Mouse (Mus musculus) forebrain, embryonic 12.5 days (tissue): ENCODE measurements around the gene Glb1l3. TPM values are rescaled to one million over a fixed set of nuclear protein-coding genes. Genes with fewer than 3 reads are reported as not detected.

Source experiments
- ATAC-seq: fragments of 200-750 bp; cut with Nextera tagmentation; 2 replicates; pipeline ENCODE4 v1.8.0; 2017; ENCODE audit warnings: moderate TSS enrichment; ENCODE audit not compliant: low FRiP score
- H3K27ac ChIP-seq: fragments of 300-500 bp; sonication (generic); 2 replicates; pipeline ENCODE4 v1.5.1; 2016; ENCODE audit warnings: mild to moderate bottlenecking
- H3K27me3 ChIP-seq: fragments of 300-500 bp; sonication (generic); 2 replicates; pipeline ENCODE4 v1.6.1; 2016; ENCODE audit warnings: mild to moderate bottlenecking
- H3K36me3 ChIP-seq: fragments of 300-500 bp; sonication (generic); replicated peaks from 2 replicates; pipeline ENCODE4 v1.6.1; 2016; ENCODE audit warnings: mild to moderate bottlenecking
- H3K4me1 ChIP-seq: fragments of 300-500 bp; sonication (generic); 2 replicates; pipeline ENCODE4 v1.6.1; 2016
- H3K4me2 ChIP-seq: fragments of 300-500 bp; sonication (generic); 2 replicates; pipeline ENCODE4 v1.6.1; 2016; ENCODE audit warnings: mild to moderate bottlenecking, moderate library complexity
- H3K4me3 ChIP-seq: fragments of 300-500 bp; sonication (generic); replicated peaks from 2 replicates; pipeline ENCODE4 v1.5.1; 2016; ENCODE audit warnings: mild to moderate bottlenecking
- H3K9ac ChIP-seq: fragments of 300-500 bp; sonication (generic); 2 replicates; pipeline ENCODE4 v1.6.1; 2016; ENCODE audit warnings: mild to moderate bottlenecking
- H3K9me3 ChIP-seq: fragments of 300-500 bp; sonication (generic); 2 replicates; pipeline ENCODE4 v1.6.1; 2016
- WGBS: fragments of 180-500 bp; shearing (Covaris S2); methylation state at CpG from one replicate; pipeline ENCODE4 v1.1.7; 2016; 5-methylcytosine and 5-hydroxymethylcytosine counted together
- polyA plus RNA-seq: library from polyadenylated mRNA; unstranded; fragments of >200 nt; fragmentation: Nextera tagmentation; extraction: Ambion mirVana; gene quantifications from 2 replicates; pipeline ENCODE4 v1.2.1, GENCODE M21; 2016

Gene Glb1l3
- polyA plus RNA-seq, 1 experiment from 2014 or later = not detected

DNA sequence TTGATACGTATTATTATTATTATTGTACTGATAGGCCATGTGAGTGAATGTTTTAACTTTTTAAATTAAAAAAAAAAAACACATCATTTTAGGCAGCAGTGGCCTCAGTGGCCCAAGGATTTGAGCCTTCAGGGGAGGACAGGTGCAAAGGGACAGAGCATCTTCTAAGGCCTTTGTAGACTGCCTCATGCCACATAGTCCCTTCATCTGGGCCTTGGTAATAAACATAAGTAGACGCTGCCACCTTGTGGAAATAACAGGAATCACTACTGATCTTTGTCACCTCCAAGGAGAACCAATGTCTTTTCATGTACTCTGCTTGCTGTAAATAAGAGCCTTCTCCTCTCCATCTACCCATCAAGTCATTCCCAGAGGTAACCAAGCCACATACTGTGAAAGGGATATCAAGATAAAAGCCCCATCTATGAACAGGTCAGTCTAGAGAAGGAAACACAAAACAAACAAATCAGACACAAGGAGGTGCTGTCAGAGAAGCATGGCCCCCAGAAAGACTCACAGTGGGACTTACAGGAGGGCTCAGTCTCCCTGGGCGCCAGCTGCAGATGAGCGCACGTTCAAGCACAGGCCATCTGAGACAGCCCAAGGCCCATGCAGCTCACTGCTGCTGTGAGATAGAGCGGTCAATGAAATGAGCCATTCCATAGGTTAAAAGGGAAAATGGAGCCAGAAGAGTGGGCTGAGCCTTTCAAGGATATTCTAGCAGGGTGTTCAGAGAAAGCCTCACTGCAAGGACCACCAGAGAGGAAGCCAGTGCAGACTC lies 84.4 kb downstream of the Glb1l3 start:
- H3K4me1 ChIP-seq = no peaks in the 10 kb centered on the region
- no peak overlapping the region for H3K9ac ChIP-seq
- 59% methylated on average over 6 of the region's 6 CpGs for WGBS
- H3K27ac ChIP-seq = no peak overlapping the region
- H3K9me3 ChIP-seq = no peaks in the 10 kb centered on the region
- H3K4me2 ChIP-seq = no peak overlapping the region
- no peak overlapping the region for H3K4me3 ChIP-seq
- no peaks in the 10 kb centered on the region for H3K27me3 ChIP-seq
- peak; percentile 78 for ATAC-seq
- no peaks in the 10 kb centered on the region for H3K36me3 ChIP-seq

DNA sequence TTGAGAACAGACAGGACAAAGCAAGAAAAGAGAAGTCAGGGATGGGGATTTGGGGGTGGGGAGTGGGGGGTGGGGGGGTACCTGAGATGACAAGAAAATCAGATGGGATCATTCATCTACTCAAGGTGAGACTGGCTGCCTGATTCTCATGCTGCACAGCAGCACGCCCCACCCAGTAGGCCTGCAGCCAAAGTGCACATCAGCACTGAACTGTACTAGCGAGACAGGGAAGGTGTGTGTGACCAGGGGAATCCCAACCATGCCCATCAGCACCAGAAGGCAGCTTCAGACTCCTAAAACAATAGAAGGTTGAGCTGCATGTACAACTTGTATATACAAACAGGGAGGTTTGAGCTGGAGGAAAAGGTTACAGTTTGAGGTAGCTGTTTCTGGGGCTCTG lies 85.0 kb downstream of the Glb1l3 start:
- WGBS = 96% methylated on average over 2 of the region's 2 CpGs
- Histone ChIP-seq H3K27me3 (no peaks in the 10 kb centered on the region), H3K9ac (no peak overlapping the region), H3K4me1 (no peaks in the 10 kb centered on the region), H3K4me2 (no peak overlapping the region), H3K9me3 (no peaks in the 10 kb centered on the region), H3K4me3 (no peak overlapping the region), H3K27ac (no peak overlapping the region), H3K36me3 (no peaks in the 10 kb centered on the region)
- ATAC-seq = 0 out of 2 replicates have a peak, but pooled peaks have one; percentile 31

DNA sequence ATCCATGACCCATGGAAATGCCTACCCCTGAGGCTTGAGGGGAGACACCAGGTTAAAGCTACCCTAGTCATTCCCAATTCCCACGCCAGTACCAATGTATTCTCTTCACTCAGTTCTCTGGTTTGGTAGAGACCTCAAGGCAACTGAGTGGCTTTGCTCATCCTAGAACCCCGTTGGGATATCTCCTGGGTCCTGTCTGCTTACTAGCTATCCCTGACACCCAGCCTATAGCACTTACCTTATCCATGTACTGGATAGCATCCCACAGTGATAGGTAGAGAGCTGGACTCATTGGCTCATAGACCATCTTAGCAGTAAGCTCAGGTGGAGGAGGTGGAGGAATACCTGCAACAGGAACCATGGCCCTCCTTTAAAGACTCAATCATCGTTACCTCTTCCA lies 92.5 kb downstream of the Glb1l3 start:
- ATAC-seq = no peak
- 91% methylated on average over 3 of the region's 3 CpGs for WGBS
- H3K27me3 ChIP-seq = no peaks in the 10 kb centered on the region

More for the DNA sequence above, 92.5 kb downstream of the Glb1l3 start:
- Histone ChIP-seq H3K36me3 (no peaks in the 10 kb centered on the region), H3K27ac (no peak overlapping the region), H3K4me3 (no peak overlapping the region), H3K9ac (no peak overlapping the region), H3K4me2 (no peak overlapping the region), H3K9me3 (no peaks in the 10 kb centered on the region), H3K4me1 (no peaks in the 10 kb centered on the region)

Other genes with a start within 250 kb of the Glb1l3 start
- 11.3 and 13.5 TPM in 2 replicates for gene B3gat1, start 127.2 kb downstream of the Glb1l3 start, polyA plus RNA-seq
- gene Glb1l2, start 54.4 kb downstream of the Glb1l3 start, polyA plus RNA-seq = 3.3 and 4.2 TPM in 2 replicates
- 0.19 TPM in 1 of 2 replicates, not detected in the other for gene Gm1110, start 62.2 kb upstream of the Glb1l3 start, polyA plus RNA-seq
- 40.2 and 43.5 TPM in 2 replicates for gene Acad8, start 138.7 kb upstream of the Glb1l3 start, polyA plus RNA-seq
- gene Thyn1, start 138.8 kb upstream of the Glb1l3 start, polyA plus RNA-seq = 147 and 148 TPM in 2 replicates
- gene Vps26b, start 169.2 kb upstream of the Glb1l3 start, polyA plus RNA-seq = 60.6 and 61.2 TPM in 2 replicates
- 41.1 and 46.5 TPM in 2 replicates for gene Ncapd3, start 169.3 kb upstream of the Glb1l3 start, polyA plus RNA-seq